Comparison of ENCODE assay signal across 9 mouse cellular contexts in genomic region chr9:61573634-61574359, GRCm38 (mm10).
DNase-seq lines count a peak whose midpoint lies in the region; ATAC-seq lines count a peak whose summit lies in the region.
"Had no signal": no experiment of that assay in that cellular context is flagged by ENCODE, and none has a peak within 500 bp of the region (broad histone marks: within the 10 kb centered on the region; RNA-seq: fewer than 3 reads in every experiment).

No protein-coding gene starts in this region.

- H3K9me3 ChIP-seq in forebrain, embryonic 16.5 days (ENCODE audit: control insufficient read depth, low read length), result 0 out of 2 replicates have a peak, but pooled peaks cover 2% of the 10 kb centered on the region
- H3K9me3 ChIP-seq in neural tube, embryonic 15.5 days (replicated peaks), result no peaks in the 10 kb centered on the region
- H3K9me3 ChIP-seq: lung, embryonic 15.5 days had no signal

- no peaks in the 10 kb centered on the region for H3K27me3 ChIP-seq in forebrain, embryonic 16.5 days (replicated peaks; ENCODE audit: control insufficient read depth, insufficient read depth, low read length)
- no peaks in the 10 kb centered on the region for H3K27me3 ChIP-seq in neural tube, embryonic 15.5 days (replicated peaks)

- peak overlapping the region; percentile 62 for H3K27ac ChIP-seq in forebrain, embryonic 16.5 days (ENCODE audit: low read length)
- peak overlapping the region; percentile 76 for H3K27ac ChIP-seq in neural tube, embryonic 15.5 days (replicated peaks)
- H3K27ac ChIP-seq: lung, embryonic 15.5 days had no signal

- H3K4me2 ChIP-seq in forebrain, embryonic 16.5 days (ENCODE audit: low read length), result peak overlapping the region; percentile 1; the same call in 1 of the 2 replicates
- H3K4me2 ChIP-seq in neural tube, embryonic 15.5 days, result no peak overlapping the region; the same call in 1 of the 2 replicates
- H3K4me2 ChIP-seq: lung, embryonic 15.5 days had no signal

- H3K36me3 ChIP-seq in forebrain, embryonic 16.5 days (ENCODE audit: control insufficient read depth, insufficient read depth), result no peaks in the 10 kb centered on the region
- H3K36me3 ChIP-seq in neural tube, embryonic 15.5 days, result no peaks in the 10 kb centered on the region
- H3K36me3 ChIP-seq: lung, embryonic 15.5 days had no signal

- H3K9ac ChIP-seq in forebrain, embryonic 16.5 days (replicated peaks; ENCODE audit: low read depth, low read length), result peak overlapping the region; percentile 44
- no peak overlapping the region for H3K9ac ChIP-seq in neural tube, embryonic 15.5 days (replicated peaks)
- H3K9ac ChIP-seq: lung, embryonic 15.5 days had no signal

- no peak overlapping the region for H3K4me3 ChIP-seq in forebrain, embryonic 16.5 days (replicated peaks; ENCODE audit: low read length)
- no peak overlapping the region for H3K4me3 ChIP-seq in neural tube, embryonic 15.5 days (replicated peaks)
- H3K4me3 ChIP-seq: lung, embryonic 15.5 days had no signal

- 7% methylated on average over 21 of the region's 21 CpGs for WGBS in forebrain, embryonic 16.5 days
- WGBS in neural tube, embryonic 15.5 days, result 21% methylated on average over 21 of the region's 21 CpGs

- ATAC-seq in forebrain, embryonic 16.5 days, result peak; percentile 89
- ATAC-seq in neural tube, embryonic 15.5 days (ENCODE audit: low FRiP score), result peak; percentile 41

- H3K4me1 ChIP-seq in forebrain, embryonic 16.5 days (replicated peaks; ENCODE audit: control insufficient read depth, insufficient read depth, low read length), result peaks cover 15% of the 10 kb centered on the region
- peaks cover 17% of the 10 kb centered on the region for H3K4me1 ChIP-seq in neural tube, embryonic 15.5 days
- H3K4me1 ChIP-seq: lung, embryonic 15.5 days had no signal

- peak; percentile 17 for DNase-seq in ovary, postnatal 36 days (ENCODE audit: low spot score)
- no peak for DNase-seq in ovary, postnatal 10 days (ENCODE audit: low spot score)
- peak; percentile 71 to 80 for DNase-seq in layer of hippocampus, postnatal 36 days
- DNase-seq in kidney, postnatal 36 days, result no peak
- no peak for DNase-seq in spleen, postnatal 14 days (ENCODE audit: low spot score in 2 of 2)
- DNase-seq in thymus, postnatal 0 days (ENCODE audit: low spot score), result no peak

Comparison
In these comparisons a context has a peak if more than half of its experiments do, and no peak if none do; other contexts are left out.
1. DNase-seq: peak in ovary, postnatal 36 days (single experiment) and layer of hippocampus, postnatal 36 days (2 of 2); none in ovary, postnatal 10 days (single experiment), kidney, postnatal 36 days (0 of 2), spleen, postnatal 14 days (0 of 2) and thymus, postnatal 0 days (single experiment).